Mouse (Mus musculus) hindbrain, embryonic 16.5 days (tissue): Measurements from ENCODE around the gene Elmsan1. TPM values are rescaled to one million over a fixed set of nuclear protein-coding genes. Genes with fewer than 3 reads are reported as not detected.
"Not testable (repeated sequence)": the region's sequence is repeated elsewhere in the genome, so short reads cannot be mapped to it uniquely, and the experiment has no call there.

Experiments used
- ATAC-seq: fragments of 200-750 bp; cut with Nextera tagmentation; 2 replicates; pipeline ENCODE4 v1.8.0; 2017; ENCODE audit warnings: moderate TSS enrichment, moderate library complexity
- H3K27ac ChIP-seq: fragments of 300-500 bp; sonication (generic); 2 replicates; pipeline ENCODE4 v1.5.1; 2014; ENCODE audit warnings: low read depth, mild to moderate bottlenecking, control low read depth, low read length, moderate library complexity
- H3K27me3 ChIP-seq: fragments of 300-500 bp; sonication (generic); replicated peaks from 2 replicates; pipeline ENCODE4 v1.6.1; 2014; ENCODE audit warnings: low read length; ENCODE audit not compliant: control insufficient read depth, insufficient read depth
- H3K36me3 ChIP-seq: fragments of 300-500 bp; sonication (generic); 2 replicates; pipeline ENCODE4 v1.6.1; 2014; ENCODE audit warnings: mild to moderate bottlenecking, low read length, moderate library complexity, mixed read lengths; ENCODE audit not compliant: control insufficient read depth, insufficient read depth
- H3K4me1 ChIP-seq: fragments of 300-500 bp; sonication (generic); 2 replicates; pipeline ENCODE4 v1.6.1; 2014; ENCODE audit warnings: low read depth, low read length; ENCODE audit not compliant: control insufficient read depth, insufficient read depth
- H3K4me2 ChIP-seq: fragments of 300-500 bp; sonication (generic); 2 replicates; pipeline ENCODE4 v1.6.1; 2014; ENCODE audit warnings: mild to moderate bottlenecking, low read length, control low read depth, moderate library complexity
- H3K4me3 ChIP-seq: fragments of 300-500 bp; sonication (generic); 2 replicates; pipeline ENCODE4 v1.5.1; 2014; ENCODE audit warnings: mild to moderate bottlenecking, low read length, control low read depth, moderate library complexity
- H3K9ac ChIP-seq: fragments of 300-500 bp; sonication (generic); 2 replicates; pipeline ENCODE4 v1.6.1; 2014; ENCODE audit warnings: low read depth, mild to moderate bottlenecking, control low read depth, low read length, moderate library complexity
- H3K9me3 ChIP-seq: fragments of 300-500 bp; sonication (generic); 2 replicates; pipeline ENCODE4 v1.6.1; 2014; ENCODE audit warnings: mild to moderate bottlenecking, low read length, moderate library complexity; ENCODE audit not compliant: control insufficient read depth
- WGBS: fragments of 180-500 bp; shearing (Covaris S2); extraction: QIAGEN DNeasy Blood & Tissue Kit; methylation state at CpG from one replicate; pipeline ENCODE4 v1.1.7; 2014; 5-methylcytosine and 5-hydroxymethylcytosine counted together
- polyA plus RNA-seq: library from polyadenylated mRNA; unstranded; fragments of >200 nt; fragmentation: Nextera tagmentation; extraction: Ambion mirVana; gene quantifications from 2 replicates; pipeline ENCODE4 v1.2.1, GENCODE M21; 2015

Gene Elmsan1
- polyA plus RNA-seq, 1 experiment from 2014 or later, result 3.1 TPM

DNA sequence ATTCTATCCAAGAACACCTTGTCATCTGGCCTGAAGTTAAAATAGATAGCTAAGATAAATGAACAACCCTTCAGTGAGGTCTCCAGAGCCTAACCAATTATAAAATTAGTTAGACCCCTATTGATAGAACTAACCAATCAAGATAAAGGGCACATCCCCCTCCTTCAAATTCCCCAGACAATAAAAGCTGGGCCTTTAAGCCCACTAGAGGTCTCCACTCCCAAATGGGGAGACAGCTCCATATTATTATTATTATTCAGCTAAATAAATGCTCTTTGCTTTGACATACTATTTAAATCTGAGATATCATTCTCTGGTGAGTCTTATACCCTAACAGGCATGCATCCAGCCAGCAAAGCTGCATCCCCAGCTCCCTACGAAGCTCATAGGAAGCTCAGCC is 108.8 kb downstream of the Elmsan1 start:
- Histone ChIP-seq H3K9ac (no peak overlapping the region), H3K27ac (no peak overlapping the region), H3K4me2 (no peak overlapping the region), H3K36me3 (no peaks in the 10 kb centered on the region), H3K27me3 (no peaks in the 10 kb centered on the region), H3K4me3 (no peak overlapping the region), H3K4me1 (peaks cover 2% of the 10 kb centered on the region), H3K9me3 (no peaks in the 10 kb centered on the region)
- ATAC-seq, result no peak
- WGBS, result 74% methylated on average over 1 of the region's 1 CpGs

DNA sequence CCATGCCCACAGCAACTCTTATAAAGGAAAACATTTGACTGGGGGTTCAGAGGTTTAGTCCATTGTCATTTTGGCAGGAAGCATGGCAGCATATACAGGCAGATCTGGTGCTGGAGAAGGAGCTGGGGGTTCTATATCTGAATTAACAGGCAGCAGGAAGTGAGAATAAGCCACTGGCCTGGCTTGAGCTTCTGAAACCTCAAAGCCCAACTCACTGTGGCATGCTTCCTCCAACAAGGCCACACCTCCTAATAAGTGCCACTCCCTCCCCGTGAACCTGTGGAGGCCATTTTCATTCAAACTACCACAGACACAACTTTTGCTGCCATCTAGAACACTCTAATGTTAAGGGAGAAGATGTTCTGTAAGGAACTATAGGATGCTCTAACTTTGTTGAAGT is 111.0 kb downstream of the Elmsan1 start:
- Histone ChIP-seq H3K4me2 (no peak overlapping the region), H3K9me3 (no peaks in the 10 kb centered on the region), H3K27me3 (no peaks in the 10 kb centered on the region), H3K36me3 (no peaks in the 10 kb centered on the region), H3K9ac (no peak overlapping the region), H3K4me1 (no peaks in the 10 kb centered on the region), H3K4me3 (no peak overlapping the region), H3K27ac (no peak overlapping the region)
- 100% methylated on average over 1 of the region's 1 CpGs for WGBS
- ATAC-seq, result no peak

DNA sequence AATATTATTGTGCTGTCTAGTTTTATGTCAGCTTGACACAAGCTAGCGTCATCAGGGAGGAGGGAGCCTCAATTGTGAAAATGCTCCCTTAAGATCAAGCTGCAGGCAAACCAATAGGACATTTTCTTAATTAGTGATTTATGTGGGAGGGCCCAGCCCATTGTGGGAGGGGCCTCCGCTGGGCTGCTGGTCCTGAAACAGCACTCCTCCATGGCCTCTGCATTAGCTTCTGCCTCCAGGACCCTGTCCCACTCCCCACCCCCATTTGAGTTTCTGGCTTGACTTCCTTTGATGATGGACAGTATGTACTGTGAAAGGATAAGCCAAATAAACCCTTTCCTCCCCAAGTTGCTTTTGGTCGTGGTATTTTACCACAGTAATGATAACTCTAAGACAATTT is 111.7 kb downstream of the Elmsan1 start:
- no peaks in the 10 kb centered on the region for H3K36me3 ChIP-seq
- H3K4me3 ChIP-seq, result no peak overlapping the region
- H3K27me3 ChIP-seq, result no peaks in the 10 kb centered on the region
- H3K9ac ChIP-seq, result no peak overlapping the region
- no peak for ATAC-seq
- H3K4me1 ChIP-seq, result no peaks in the 10 kb centered on the region
- no peak overlapping the region for H3K4me2 ChIP-seq
- WGBS, result 82% methylated on average over 3 of the region's 3 CpGs
- no peak overlapping the region for H3K27ac ChIP-seq
- H3K9me3 ChIP-seq, result no peaks in the 10 kb centered on the region

DNA sequence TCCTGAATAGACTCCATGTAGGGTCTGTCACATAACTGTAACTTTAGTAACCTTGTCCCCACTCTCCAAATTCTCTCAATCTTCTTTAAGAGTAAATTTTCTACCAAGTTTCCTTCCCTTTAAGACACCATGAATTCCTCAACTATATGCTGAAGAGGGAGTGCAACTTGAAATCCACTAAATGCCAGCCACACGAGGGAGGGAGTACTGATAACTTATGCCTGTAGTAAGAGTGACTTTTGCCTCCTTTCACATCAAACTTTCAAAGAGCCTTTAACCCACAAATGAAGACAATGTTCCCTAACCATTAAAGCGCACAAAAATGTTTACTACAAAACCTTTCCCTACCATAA is 117.2 kb downstream of the Elmsan1 start:
- H3K4me3 ChIP-seq, result peak overlapping the region; percentile 56
- no peaks in the 10 kb centered on the region for H3K27me3 ChIP-seq
- peak overlapping the region; percentile 80 for H3K4me2 ChIP-seq
- H3K9me3 ChIP-seq, result no peaks in the 10 kb centered on the region
- no peak for ATAC-seq
- H3K4me1 ChIP-seq, result peaks cover 4% of the 10 kb centered on the region; the same call in 1 of the 2 replicates
- H3K27ac ChIP-seq, result no peak overlapping the region
- no peaks in the 10 kb centered on the region for H3K36me3 ChIP-seq
- H3K9ac ChIP-seq, result no peak overlapping the region
- WGBS, result 59% methylated on average over 2 of the region's 2 CpGs

DNA sequence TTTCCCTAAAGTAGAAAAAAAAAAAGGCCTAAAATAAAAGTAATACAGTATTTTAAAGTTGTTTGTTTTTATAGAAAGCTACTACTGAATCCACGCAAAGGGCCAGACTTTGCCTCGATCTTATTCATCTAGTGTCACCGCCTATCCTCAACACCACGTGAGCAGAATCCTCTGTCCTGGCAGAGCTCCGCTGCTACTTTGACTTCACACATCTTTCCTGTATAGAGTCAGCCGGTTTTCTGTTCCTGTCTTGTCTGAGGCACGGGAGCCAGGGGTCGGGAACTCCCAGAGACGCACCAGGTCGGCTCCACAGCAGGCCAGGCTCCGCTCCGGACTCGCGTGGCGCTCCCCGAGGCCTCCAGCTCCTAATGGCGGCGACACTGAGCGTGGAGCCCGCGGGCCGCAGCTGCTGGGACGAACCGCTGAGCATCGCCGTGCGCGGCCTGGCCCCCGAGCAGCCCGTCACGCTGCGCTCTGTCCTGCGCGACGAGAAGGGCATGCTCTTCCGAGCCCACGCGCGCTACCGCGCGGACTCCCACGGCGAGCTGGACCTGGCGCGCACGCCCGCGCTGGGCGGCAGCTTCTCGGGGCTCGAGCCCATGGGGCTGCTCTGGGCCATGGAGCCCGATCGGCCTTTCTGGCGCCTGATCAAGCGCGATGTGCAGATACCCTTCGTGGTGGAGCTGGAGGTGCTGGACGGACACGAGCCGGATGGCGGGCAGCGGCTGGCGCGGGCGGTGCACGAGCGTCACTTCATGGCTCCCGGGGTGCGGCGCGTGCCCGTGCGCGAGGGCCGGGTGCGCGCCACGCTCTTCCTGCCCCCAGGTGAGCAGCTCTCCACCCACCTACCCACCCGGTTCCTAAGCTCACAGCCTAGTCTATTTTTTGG is 117.8 kb downstream of the Elmsan1 start, which contains the start of gene Acot6:
Gene Acot6 (plus strand): TSS at position 51 of the 889 bp plus-strand sequence.
- under 1% methylated on average over 44 of the region's 80 CpGs for WGBS

DNA sequence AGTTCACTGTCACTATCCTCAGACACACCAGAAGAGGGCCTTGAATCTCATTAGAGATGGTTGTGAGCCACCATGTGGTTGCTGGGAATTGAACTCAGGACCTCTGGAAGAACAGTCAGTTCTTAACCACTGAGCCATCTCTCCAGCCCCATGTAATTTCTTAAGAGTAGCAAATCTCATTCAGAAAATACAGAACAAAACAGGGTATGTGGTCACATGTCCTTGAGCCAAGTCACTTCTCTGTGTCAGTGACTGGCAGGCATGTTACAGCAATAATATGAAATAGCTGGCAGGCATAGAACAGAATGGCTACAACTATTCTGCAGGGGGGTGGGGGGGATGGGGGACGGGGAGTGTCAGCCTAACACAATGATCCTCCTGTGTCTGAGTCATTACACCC is 118.6 kb downstream of the Elmsan1 start:
- no peaks in the 10 kb centered on the region for H3K36me3 ChIP-seq
- H3K9ac ChIP-seq, result no peak overlapping the region
- WGBS, result 25% methylated on average over 1 of the region's 1 CpGs
- H3K27me3 ChIP-seq, result no peaks in the 10 kb centered on the region
- H3K4me1 ChIP-seq, result peaks cover 4% of the 10 kb centered on the region; the same call in 1 of the 2 replicates
- no peak overlapping the region for H3K27ac ChIP-seq
- peak overlapping the region; percentile 80 for H3K4me2 ChIP-seq
- no peak for ATAC-seq
- H3K9me3 ChIP-seq, result 0 out of 2 replicates have a peak, but pooled peaks cover 2% of the 10 kb centered on the region
- H3K4me3 ChIP-seq, result no peak overlapping the region

More for the DNA sequence above, 117.8 kb downstream of the Elmsan1 start, which contains the start of gene Acot6:
- not testable (repeated sequence) for H3K9me3 ChIP-seq, H3K36me3 ChIP-seq, H3K4me1 ChIP-seq, H3K27me3 ChIP-seq
- peak; percentile 91 for ATAC-seq
- Histone ChIP-seq H3K27ac (peak within 1 kb of the TSS; percentile 39; the same call in 1 of the 2 replicates), H3K4me2 (peak within 1 kb of the TSS; percentile 80), H3K9ac (peak within 1 kb of the TSS; percentile 76), H3K4me3 (peak within 1 kb of the TSS; percentile 56)

DNA sequence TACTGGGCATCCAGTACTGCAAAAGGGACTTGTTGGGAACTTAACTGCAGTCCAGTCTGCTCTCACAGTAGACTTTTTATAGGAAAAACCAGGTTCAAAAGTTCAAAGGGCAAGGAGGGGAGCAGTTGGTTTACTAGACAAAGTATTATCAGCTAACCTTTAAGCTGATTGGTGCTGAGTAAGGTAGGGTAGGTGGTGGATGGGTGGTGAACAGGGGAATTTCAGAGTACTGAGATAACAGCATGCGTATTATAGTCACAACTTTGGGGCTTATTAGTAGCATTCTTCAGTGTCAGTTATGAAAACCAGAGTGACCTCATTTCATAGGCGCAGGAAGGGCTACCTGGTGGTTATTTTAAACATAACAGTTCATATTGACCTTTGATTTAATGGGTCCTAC is 119.1 kb downstream of the Elmsan1 start:
- Histone ChIP-seq H3K4me2 (no peak overlapping the region), H3K4me1 (peaks cover 4% of the 10 kb centered on the region; the same call in 1 of the 2 replicates), H3K27me3 (no peaks in the 10 kb centered on the region), H3K9ac (no peak overlapping the region), H3K4me3 (no peak overlapping the region), H3K9me3 (0 out of 2 replicates have a peak, but pooled peaks cover 2% of the 10 kb centered on the region), H3K36me3 (no peaks in the 10 kb centered on the region), H3K27ac (no peak overlapping the region)
- ATAC-seq, result no peak
- WGBS, result 98% methylated on average over 2 of the region's 2 CpGs

Other genes starting within 250 kb of the Elmsan1 start
- not detected in 2 replicates for gene Heatr4, start 234.0 kb downstream of the Elmsan1 start, polyA plus RNA-seq
- 16.1 TPM in 2 replicates for gene Acot2, start 231.0 kb downstream of the Elmsan1 start, polyA plus RNA-seq
- 98.1 and 112 TPM in 2 replicates for gene Acot1, start 209.4 kb downstream of the Elmsan1 start, polyA plus RNA-seq
- gene Acot4, start 180.5 kb downstream of the Elmsan1 start, polyA plus RNA-seq, result 0.54 and 0.68 TPM in 2 replicates
- gene Gm49366, start 179.9 kb downstream of the Elmsan1 start, polyA plus RNA-seq, result not detected in 2 replicates
- 1.1 and 1.4 TPM in 2 replicates for gene Acot3, start 166.7 kb downstream of the Elmsan1 start, polyA plus RNA-seq
- 0.63 and 0.66 TPM in 2 replicates for gene Acot5, start 149.6 kb downstream of the Elmsan1 start, polyA plus RNA-seq
- 1.3 and 1.5 TPM in 2 replicates for gene Acot6, start 118.2 kb downstream of the Elmsan1 start, polyA plus RNA-seq
- gene Dnal1, start 104.5 kb downstream of the Elmsan1 start, polyA plus RNA-seq, result 7.6 and 7.7 TPM in 2 replicates
- gene Pnma1, start 70.4 kb downstream of the Elmsan1 start, polyA plus RNA-seq, result 4.7 and 4.8 TPM in 2 replicates
- gene Ptgr2, start 66.4 kb upstream of the Elmsan1 start, polyA plus RNA-seq, result 17.7 and 18.8 TPM in 2 replicates
- gene Zfp410, start 98.0 kb upstream of the Elmsan1 start, polyA plus RNA-seq, result 61.2 and 64.3 TPM in 2 replicates
- gene Coq6, start 142.8 kb upstream of the Elmsan1 start, polyA plus RNA-seq, result 45.4 and 48.2 TPM in 2 replicates
- 17.5 and 19.2 TPM in 2 replicates for gene Fam161b, start 143.0 kb upstream of the Elmsan1 start, polyA plus RNA-seq
- gene Entpd5, start 190.1 kb upstream of the Elmsan1 start, polyA plus RNA-seq, result 11.9 and 14.6 TPM in 2 replicates
- gene Bbof1, start 190.2 kb upstream of the Elmsan1 start, polyA plus RNA-seq, result 2.9 and 3.5 TPM in 2 replicates
- 21.3 and 23.5 TPM in 2 replicates for gene Rnf113a2, start 198.3 kb upstream of the Elmsan1 start, polyA plus RNA-seq
- gene Aldh6a1, start 232.1 kb upstream of the Elmsan1 start, polyA plus RNA-seq, result 41.3 and 41.8 TPM in 2 replicates
- gene Lin52, start 232.5 kb upstream of the Elmsan1 start, polyA plus RNA-seq, result 31.9 and 32.4 TPM in 2 replicates